Mouse (Mus musculus) mesoderm, embryonic 11.5 days (tissue): ENCODE results near the gene Tmem235.
A peak's percentile ranks its signal among the peaks of the same experiment; 100 is the strongest.

Source experiments
- DNase-seq: peaks from one replicate; pipeline ENCODE4 v3.0.0-alpha.2; 2012; ENCODE audit warnings: low read depth, low spot score

The Tmem235 gene

GRCm38 (mm10) chr11:117890519-117891282 lies 30.1 kb downstream of the Tmem235 start:
- DNase-seq, result no peak

- DNase-seq, result no peak
Observed at GRCm38 (mm10) chr11:117891581-117892175, 31.1 kb downstream of the Tmem235 start.

DNA sequence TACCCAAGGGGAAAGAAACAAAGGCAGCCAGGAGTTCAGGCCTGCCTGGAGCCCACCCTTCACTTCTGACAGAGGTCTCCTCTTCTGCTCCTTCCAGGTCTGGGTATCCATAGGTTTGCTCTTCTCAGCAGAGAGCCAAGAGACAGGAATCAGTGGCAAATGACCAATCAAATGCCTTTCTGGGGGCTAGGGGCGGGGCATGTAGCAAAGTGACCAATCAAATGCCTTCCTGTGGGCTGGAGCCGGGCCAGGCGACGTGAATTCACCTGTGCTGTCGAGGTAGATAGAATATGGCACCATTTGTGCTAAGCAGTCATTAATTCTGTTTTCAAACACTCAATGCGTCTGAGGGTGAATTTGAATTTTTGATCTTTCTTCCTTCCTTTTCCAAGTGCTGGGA lies 31.6 kb downstream of the Tmem235 start:
- no peak for DNase-seq

DNA sequence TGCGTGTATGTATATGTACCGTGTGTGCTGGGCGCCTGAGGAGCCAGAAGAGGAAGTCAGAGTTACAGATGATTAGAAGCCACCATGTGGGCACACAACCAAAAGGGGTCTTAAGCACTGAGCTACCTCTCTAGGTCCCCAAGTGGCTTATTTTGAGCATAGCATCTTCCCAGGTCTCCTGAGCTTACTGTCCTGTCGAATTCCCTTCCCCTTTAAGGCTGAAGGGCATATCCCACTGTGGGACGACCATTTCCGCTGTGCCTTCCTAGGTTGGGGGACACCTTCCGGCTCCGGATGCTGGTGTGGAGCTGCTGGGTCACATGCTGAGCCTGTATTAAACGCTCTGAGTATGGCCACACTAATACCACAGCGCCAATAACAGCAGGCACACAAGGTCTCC lies 34.1 kb downstream of the Tmem235 start:
- DNase-seq, result no peak

DNA sequence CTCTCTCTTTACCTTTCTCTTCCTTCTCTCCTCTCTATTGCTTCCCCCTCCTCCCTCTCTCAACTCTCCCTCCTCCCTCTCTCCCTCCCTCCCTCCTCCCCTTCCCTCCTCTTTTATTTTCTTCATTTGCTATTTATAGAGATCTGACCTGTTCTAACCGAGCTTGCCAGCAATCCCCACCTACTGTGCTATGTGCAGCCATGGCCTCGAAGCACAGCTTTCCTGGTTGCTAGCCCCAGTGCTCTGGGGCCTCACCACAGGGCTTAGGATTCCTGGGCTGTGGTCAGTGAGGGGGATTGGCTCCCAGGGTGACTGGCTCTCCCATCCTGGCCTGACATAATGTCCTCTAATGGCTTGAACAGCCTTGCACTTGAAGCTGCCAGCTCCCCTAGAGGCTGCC lies 36.0 kb downstream of the Tmem235 start:
- DNase-seq, result no peak

DNA sequence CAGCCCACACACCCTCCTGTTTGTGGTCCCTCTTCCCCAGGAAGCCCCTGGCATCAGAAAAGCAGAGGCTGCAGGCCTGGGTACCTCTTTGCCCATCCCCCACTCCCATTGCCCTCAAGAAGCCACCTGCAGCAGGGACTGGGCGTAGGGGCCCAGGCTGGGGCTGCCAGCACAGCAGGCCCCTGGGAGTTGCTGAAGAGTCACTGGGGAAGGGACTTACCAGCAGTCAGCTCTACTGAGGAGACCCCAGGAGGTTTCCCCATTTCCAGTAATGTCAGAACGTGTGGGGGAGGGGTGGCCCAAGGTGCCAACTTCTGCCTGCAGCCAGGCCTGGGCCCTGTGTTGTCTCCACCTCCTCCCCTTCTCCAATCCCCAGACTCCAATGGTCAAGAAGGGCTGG lies 41.7 kb downstream of the Tmem235 start:
- DNase-seq, result no peak

DNA sequence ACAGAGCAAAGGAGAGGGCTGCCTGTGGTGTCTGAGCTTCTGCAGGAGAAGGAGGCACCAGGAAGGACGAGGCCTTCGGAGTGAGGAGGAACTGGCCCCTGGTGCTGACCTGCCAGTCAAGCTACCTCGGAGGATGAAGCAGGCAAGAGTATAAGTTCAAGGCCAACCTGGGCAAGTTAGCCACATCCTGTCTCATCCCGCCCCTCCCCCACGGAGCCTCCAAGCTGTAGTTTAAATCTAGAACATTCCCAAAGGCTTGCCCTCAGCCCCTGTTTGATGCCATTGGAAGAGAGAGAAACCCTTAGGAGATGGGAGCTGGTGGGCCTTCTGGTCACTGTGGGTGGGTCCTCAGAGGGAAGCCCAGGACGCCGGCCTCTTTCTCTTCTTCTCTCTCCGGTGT lies 43.9 kb downstream of the Tmem235 start:
- no peak for DNase-seq

GRCm38 (mm10) chr11:117909337-117909736 lies 48.8 kb downstream of the Tmem235 start:
- DNase-seq, result no peak

DNA sequence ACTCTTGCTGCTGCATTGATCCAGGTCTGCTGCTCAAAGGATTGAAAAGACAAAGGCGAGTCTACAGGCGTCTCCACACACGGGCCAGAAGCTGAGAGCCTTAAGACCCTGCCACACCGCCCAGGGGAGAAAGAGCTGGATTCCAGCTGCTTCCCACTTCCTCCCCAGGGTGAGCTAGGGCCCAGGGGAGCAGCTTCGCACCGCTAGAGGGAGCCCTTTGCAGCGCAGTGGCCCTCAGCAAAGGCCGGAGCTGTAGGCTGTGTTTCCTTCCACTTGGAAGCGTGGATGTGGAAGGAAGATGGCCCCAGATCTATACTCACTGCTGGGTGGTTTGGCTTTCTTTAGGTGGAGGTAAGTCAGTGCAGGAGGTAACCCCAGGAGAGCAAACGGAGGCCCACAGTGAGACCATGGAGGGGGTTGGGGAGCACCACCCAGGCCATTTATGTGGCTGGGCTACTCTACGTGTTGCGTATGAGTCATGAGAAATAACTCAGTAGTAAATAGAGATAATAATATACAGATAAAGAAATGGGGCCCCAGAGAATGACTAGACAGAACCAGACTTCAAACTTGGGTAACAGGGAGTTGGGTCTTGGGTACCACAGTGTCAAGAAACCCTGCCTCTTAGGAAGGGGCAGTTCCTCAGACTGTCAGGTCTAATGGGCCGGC lies 52.3 kb downstream of the Tmem235 start:
- DNase-seq, result peak; percentile 78

- no peak for DNase-seq
Observed at GRCm38 (mm10) chr11:117914531-117914930, 54.0 kb downstream of the Tmem235 start.
